In genomic region chr4:143027292-143027691, GRCm38 (mm10) we compare ENCODE assay signal across 8 mouse cellular contexts.
A peak's percentile ranks its signal among the peaks of the same experiment; 100 is the strongest.
DNase-seq lines count a peak whose midpoint lies in the region; ATAC-seq and TF ChIP-seq lines count a peak whose summit lies in the region.

No protein-coding gene starts in this region.

- peak; percentile 63 for DNase-seq in A20 (ENCODE audit: low read depth, low spot score)
- DNase-seq in ZHBTc4 (ENCODE audit: low read depth, low spot score) = peak; percentile 74
- peak; percentile 85 for DNase-seq in embryo, embryonic 10 days (ENCODE audit: low spot score)
- peak; percentile 61 for DNase-seq in gastrocnemius, postnatal 14 days
- DNase-seq in kidney, postnatal 0 days (ENCODE audit: low spot score) = peak; percentile 89
- peak; percentile 52 for DNase-seq in liver, postnatal 0 days
- DNase-seq in thymus, postnatal 14 days = peak; percentile 24

- no peaks in the 10 kb centered on the region for H3K4me1 ChIP-seq in kidney, postnatal 0 days (replicated peaks; ENCODE audit: insufficient read depth, low read length)
- no peaks in the 10 kb centered on the region for H3K4me1 ChIP-seq in liver, postnatal 0 days (ENCODE audit: insufficient read depth)
- H3K4me1 ChIP-seq in neural tube, embryonic 15.5 days = no peaks in the 10 kb centered on the region

- no peak overlapping the region for H3K27ac ChIP-seq in kidney, postnatal 0 days
- no peak overlapping the region for H3K27ac ChIP-seq in liver, postnatal 0 days (ENCODE audit: low read depth)
- no peak overlapping the region for H3K27ac ChIP-seq in neural tube, embryonic 15.5 days (replicated peaks)

- WGBS in kidney, postnatal 0 days = 5% methylated on average over 5 of the region's 5 CpGs
- 9% methylated on average over 5 of the region's 5 CpGs for WGBS in liver, postnatal 0 days (ENCODE audit: insufficient replicate concordance)
- WGBS in neural tube, embryonic 15.5 days = 8% methylated on average over 5 of the region's 5 CpGs

- H3K27me3 ChIP-seq in kidney, postnatal 0 days (ENCODE audit: insufficient read depth, low read length) = no peaks in the 10 kb centered on the region
- H3K27me3 ChIP-seq in liver, postnatal 0 days (ENCODE audit: insufficient read depth, low read length) = no peaks in the 10 kb centered on the region
- 0 out of 2 replicates have a peak, but pooled peaks cover 2% of the 10 kb centered on the region for H3K27me3 ChIP-seq in neural tube, embryonic 15.5 days (replicated peaks)

- no peaks in the 10 kb centered on the region; the same call in 1 of the 2 replicates for H3K9me3 ChIP-seq in kidney, postnatal 0 days (replicated peaks; ENCODE audit: low read length)
- H3K9me3 ChIP-seq in liver, postnatal 0 days (ENCODE audit: low read length) = no peaks in the 10 kb centered on the region
- no peaks in the 10 kb centered on the region for H3K9me3 ChIP-seq in neural tube, embryonic 15.5 days (replicated peaks)

- ATAC-seq in kidney, postnatal 0 days (replicated peaks; ENCODE audit: low FRiP score, low read depth) = peak; percentile 59; the same call in 1 of the 2 replicates
- ATAC-seq in liver, postnatal 0 days = no peak
- ATAC-seq in neural tube, embryonic 15.5 days (ENCODE audit: low FRiP score) = peak; percentile 67; the same call in 1 of the 2 replicates

- TF ChIP-seq EP300 in liver, postnatal 0 days (IDR thresholded peaks at IDR 0.05; ENCODE audit: low read depth) = no peak

- no peak overlapping the region for H3K9ac ChIP-seq in kidney, postnatal 0 days (ENCODE audit: low read depth, low read length)
- H3K9ac ChIP-seq in liver, postnatal 0 days (replicated peaks) = no peak overlapping the region
- H3K9ac ChIP-seq in neural tube, embryonic 15.5 days (replicated peaks) = no peak overlapping the region

- no peaks in the 10 kb centered on the region for H3K36me3 ChIP-seq in kidney, postnatal 0 days (ENCODE audit: insufficient read depth, low read length)
- H3K36me3 ChIP-seq in liver, postnatal 0 days (replicated peaks; ENCODE audit: insufficient read depth, low read length) = no peaks in the 10 kb centered on the region
- H3K36me3 ChIP-seq in neural tube, embryonic 15.5 days = no peaks in the 10 kb centered on the region

- no peak overlapping the region for H3K4me2 ChIP-seq in kidney, postnatal 0 days (ENCODE audit: low read length)
- no peak overlapping the region for H3K4me2 ChIP-seq in liver, postnatal 0 days (ENCODE audit: low read depth, low read length)
- H3K4me2 ChIP-seq in neural tube, embryonic 15.5 days = no peak overlapping the region

- intact Hi-C loops in gastrocnemius, postnatal 14 days (cut with DNase I; ENCODE audit: low total_unique reads) = loop anchor here (5.0 to 10.0 kb wide), 2 partner anchors 78 to 285 kb away; no protein-coding TSS in a partner anchor

- peak; percentile 98 for TF ChIP-seq CTCF in kidney, postnatal 0 days (IDR thresholded peaks at IDR 0.05; ENCODE audit: low read depth)
- peak; percentile 89 for TF ChIP-seq CTCF in liver, postnatal 0 days (IDR thresholded peaks at IDR 0.05; ENCODE audit: low read depth)

- no peak overlapping the region for H3K4me3 ChIP-seq in kidney, postnatal 0 days (replicated peaks; ENCODE audit: low read depth, low read length)
- no peak overlapping the region for H3K4me3 ChIP-seq in liver, postnatal 0 days (ENCODE audit: low read depth, low read length)
- H3K4me3 ChIP-seq in neural tube, embryonic 15.5 days (replicated peaks) = no peak overlapping the region

Comparison
In these comparisons a context has a peak if more than half of its experiments do, and no peak if none do; other contexts are left out.
1. DNase-seq: peak in every context shown above with its lines; median percentile 89 in kidney, postnatal 0 days; 85 in embryo, embryonic 10 days; 74 in ZHBTc4; 63 in A20; 61 in gastrocnemius, postnatal 14 days; 52 in liver, postnatal 0 days; 24 in thymus, postnatal 14 days.